In genomic region chr15:25752597-25752996, GRCm38 (mm10) we compare ENCODE assay signal across 13 mouse cellular contexts.
DNase-seq lines count a peak whose midpoint lies in the region; ATAC-seq and TF ChIP-seq lines count a peak whose summit lies in the region.
"Had no signal": no experiment of that assay in that cellular context is flagged by ENCODE, and none has a peak within 500 bp of the region (broad histone marks: within the 10 kb centered on the region; RNA-seq: fewer than 3 reads in every experiment).

No protein-coding gene starts in this region.

- ATAC-seq in hindbrain, embryonic 11.5 days (ENCODE audit: low FRiP score), result peak; percentile 45; the same call in 1 of the 2 replicates
- peak; percentile 54; the same call in 1 of the 2 replicates for ATAC-seq in midbrain, embryonic 16.5 days

- no peak overlapping the region for H3K9ac ChIP-seq in hindbrain, embryonic 11.5 days (ENCODE audit: low read depth, low read length)
- H3K9ac ChIP-seq in midbrain, embryonic 16.5 days (ENCODE audit: low read depth, low read length), result no peak overlapping the region

- DNase-seq in layer of hippocampus, adult 2 months (ENCODE audit: low spot score in 2 of 2), result peak in 1 of 2 experiments; percentile 18
- no peak for DNase-seq in layer of hippocampus, postnatal 25 days (ENCODE audit: extremely low spot score in 1 of 2, low spot score in 1 of 2)
- peak; percentile 60 for DNase-seq in embryo, embryonic 9.5 days (ENCODE audit: extremely low spot score)
- no peak for DNase-seq in hindbrain, embryonic 11.5 days (ENCODE audit: low spot score)
- DNase-seq in spleen, adult 12 weeks (ENCODE audit: low spot score), result no peak
- DNase-seq in right cerebral cortex, adult 2 months (ENCODE audit: low spot score in 2 of 2), result no peak
- no peak for DNase-seq in urinary bladder, postnatal 14 days (ENCODE audit: low spot score)
- DNase-seq: cerebellum, postnatal 10 days; heart, postnatal 4 days; kidney, postnatal 25 days; left cerebral cortex, postnatal 4 days; lung, postnatal 10 days had no signal

- WGBS in hindbrain, embryonic 11.5 days, result 25% methylated on average over 1 of the region's 1 CpGs
- WGBS in midbrain, embryonic 16.5 days, result 18% methylated on average over 1 of the region's 1 CpGs

- peak overlapping the region; percentile 87 for H3K27ac ChIP-seq in layer of hippocampus, adult 2 months
- peak overlapping the region; percentile 5; the same call in 1 of the 2 replicates for H3K27ac ChIP-seq in hindbrain, embryonic 11.5 days (ENCODE audit: low read depth, low read length)
- peak overlapping the region; percentile 69 for H3K27ac ChIP-seq in midbrain, embryonic 16.5 days (ENCODE audit: low read length)

- no peaks in the 10 kb centered on the region for H3K9me3 ChIP-seq in hindbrain, embryonic 11.5 days (ENCODE audit: control insufficient read depth, low read length)
- no peaks in the 10 kb centered on the region for H3K9me3 ChIP-seq in midbrain, embryonic 16.5 days (replicated peaks; ENCODE audit: control insufficient read depth, low read length, poor library complexity, severe bottlenecking)

- H3K4me2 ChIP-seq in hindbrain, embryonic 11.5 days (replicated peaks; ENCODE audit: low read depth, low read length), result peak overlapping the region; percentile 30; the same call in 1 of the 2 replicates
- H3K4me2 ChIP-seq in midbrain, embryonic 16.5 days (ENCODE audit: low read length), result peak overlapping the region; percentile 36

- peak overlapping the region; percentile 51 for H3K4me3 ChIP-seq in layer of hippocampus, adult 2 months
- H3K4me3 ChIP-seq in hindbrain, embryonic 11.5 days (ENCODE audit: low read depth, low read length), result no peak overlapping the region
- H3K4me3 ChIP-seq in midbrain, embryonic 16.5 days (ENCODE audit: low read depth, low read length), result peak overlapping the region; percentile 29

- no peak for TF ChIP-seq CTCF in layer of hippocampus, adult 2 months (conservative IDR thresholded peaks at IDR 0.05)

- H3K27me3 ChIP-seq in hindbrain, embryonic 11.5 days (ENCODE audit: control insufficient read depth, insufficient read depth, low read length), result no peaks in the 10 kb centered on the region
- H3K27me3 ChIP-seq in midbrain, embryonic 16.5 days (ENCODE audit: control insufficient read depth, insufficient read depth, low read depth, low read length), result no peaks in the 10 kb centered on the region

- no peaks in the 10 kb centered on the region; the same call in 1 of the 2 replicates for H3K4me1 ChIP-seq in hindbrain, embryonic 11.5 days (replicated peaks; ENCODE audit: control insufficient read depth, insufficient read depth, low read length)
- peaks cover 11% of the 10 kb centered on the region for H3K4me1 ChIP-seq in midbrain, embryonic 16.5 days (ENCODE audit: control insufficient read depth, insufficient read depth, low read length)

- H3K36me3 ChIP-seq in hindbrain, embryonic 11.5 days (ENCODE audit: control insufficient read depth, insufficient read depth, low read length), result no peaks in the 10 kb centered on the region
- H3K36me3 ChIP-seq in midbrain, embryonic 16.5 days (ENCODE audit: control insufficient read depth, insufficient read depth, low read length), result no peaks in the 10 kb centered on the region

Comparison
In these comparisons a context has a peak if more than half of its experiments do, and no peak if none do; other contexts are left out.
1. H3K27ac ChIP-seq: peak in every context shown above with its lines; median percentile 87 in layer of hippocampus, adult 2 months; 69 in midbrain, embryonic 16.5 days; 5 in hindbrain, embryonic 11.5 days.